Comparison of ENCODE assay signal across 15 mouse cellular contexts in the genomic region with DNA sequence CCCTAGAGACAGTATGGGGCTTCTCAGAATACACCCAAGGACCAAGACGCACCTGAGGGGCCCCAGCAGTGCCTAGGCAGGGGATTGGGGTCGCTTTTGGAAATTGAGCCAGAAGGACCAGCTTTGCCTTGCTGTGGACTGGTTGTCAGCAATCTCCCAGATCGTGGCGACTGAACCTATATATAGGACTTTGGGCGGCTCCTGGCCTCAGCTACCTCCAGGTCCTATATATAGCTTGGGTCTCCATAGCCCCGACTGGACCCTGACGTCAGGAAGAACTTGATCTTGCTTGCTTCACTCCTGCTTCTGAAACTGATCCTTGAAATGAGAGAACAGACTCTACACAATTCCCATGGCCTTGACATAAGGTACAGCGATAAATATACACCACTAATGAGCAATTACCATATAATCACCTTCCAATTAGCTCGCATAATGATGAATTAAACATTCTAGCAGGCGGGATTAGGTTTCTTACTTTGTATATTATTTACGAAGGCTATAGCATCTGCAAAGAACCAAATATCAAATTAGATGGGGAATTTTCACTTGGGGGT. TPM values are rescaled to one million over a fixed set of nuclear protein-coding genes. Genes with fewer than 3 reads are reported as not detected.
A peak's percentile ranks its signal among the peaks of the same experiment; 100 is the strongest.
DNase-seq lines count a peak whose midpoint lies in the region; ATAC-seq lines count a peak whose summit lies in the region.
"Had no signal": no experiment of that assay in that cellular context is flagged by ENCODE, and none has a peak within 500 bp of the region (broad histone marks: within the 10 kb centered on the region; RNA-seq: fewer than 3 reads in every experiment).

No protein-coding gene starts in this region.

- peaks cover 21% of the 10 kb centered on the region for H3K4me1 ChIP-seq in heart, embryonic 13.5 days
- H3K4me1 ChIP-seq in midbrain, embryonic 13.5 days (replicated peaks) = peaks cover 65% of the 10 kb centered on the region
- peaks cover 23% of the 10 kb centered on the region for H3K4me1 ChIP-seq in midbrain, embryonic 16.5 days (ENCODE audit: control insufficient read depth, insufficient read depth, low read length)
- H3K4me1 ChIP-seq in forebrain, embryonic 12.5 days = peaks cover 63% of the 10 kb centered on the region

- H3K4me3 ChIP-seq in heart, embryonic 13.5 days = 0 out of 2 replicates have a peak overlapping the region, but pooled peaks have one; percentile 4
- H3K4me3 ChIP-seq in midbrain, embryonic 13.5 days (replicated peaks) = no peak overlapping the region
- H3K4me3 ChIP-seq in midbrain, embryonic 16.5 days (ENCODE audit: low read depth, low read length) = no peak overlapping the region
- peak overlapping the region; percentile 39 for H3K4me3 ChIP-seq in forebrain, embryonic 12.5 days (replicated peaks)

- H3K4me2 ChIP-seq in heart, embryonic 13.5 days = no peak overlapping the region
- 0 out of 2 replicates have a peak overlapping the region, but pooled peaks have one; percentile 57 for H3K4me2 ChIP-seq in midbrain, embryonic 13.5 days (replicated peaks)
- no peak overlapping the region for H3K4me2 ChIP-seq in midbrain, embryonic 16.5 days (ENCODE audit: low read length)
- H3K4me2 ChIP-seq in forebrain, embryonic 12.5 days = peak overlapping the region; percentile 67

- 11% methylated on average over 11 of the region's 11 CpGs for WGBS in heart, embryonic 13.5 days
- 12% methylated on average over 11 of the region's 11 CpGs for WGBS in midbrain, embryonic 13.5 days
- 13% methylated on average over 11 of the region's 11 CpGs for WGBS in midbrain, embryonic 16.5 days
- 6% methylated on average over 11 of the region's 11 CpGs for WGBS in forebrain, embryonic 12.5 days

- H3K9ac ChIP-seq in heart, embryonic 13.5 days = no peak overlapping the region
- H3K9ac ChIP-seq in midbrain, embryonic 13.5 days (replicated peaks) = no peak overlapping the region
- no peak overlapping the region for H3K9ac ChIP-seq in midbrain, embryonic 16.5 days (ENCODE audit: low read depth, low read length)
- peak overlapping the region; percentile 59 for H3K9ac ChIP-seq in forebrain, embryonic 12.5 days

- H3K9me3 ChIP-seq in heart, embryonic 13.5 days = no peaks in the 10 kb centered on the region
- H3K9me3 ChIP-seq in midbrain, embryonic 13.5 days = no peaks in the 10 kb centered on the region
- no peaks in the 10 kb centered on the region for H3K9me3 ChIP-seq in midbrain, embryonic 16.5 days (replicated peaks; ENCODE audit: control insufficient read depth, low read length, poor library complexity, severe bottlenecking)
- H3K9me3 ChIP-seq in forebrain, embryonic 12.5 days = no peaks in the 10 kb centered on the region
- H3K9me3 ChIP-seq: limb, embryonic 13.5 days had no signal

- no peak for ATAC-seq in heart, embryonic 13.5 days (ENCODE audit: extremely low read depth, insufficient number of reproducible peaks, low FRiP score, low TSS enrichment)
- no peak; the same call in 1 of the 2 replicates for ATAC-seq in midbrain, embryonic 13.5 days
- ATAC-seq in midbrain, embryonic 16.5 days = no peak
- ATAC-seq in forebrain, embryonic 12.5 days (ENCODE audit: low FRiP score) = peak; percentile 49; the same call in 1 of the 2 replicates
- ATAC-seq: CD4-positive, CD25-positive, alpha-beta regulatory T cell, adult 4 months; intestine, postnatal 0 days had no signal

- H3K27ac ChIP-seq in heart, embryonic 13.5 days (replicated peaks) = no peak overlapping the region
- no peak overlapping the region for H3K27ac ChIP-seq in midbrain, embryonic 13.5 days
- no peak overlapping the region for H3K27ac ChIP-seq in midbrain, embryonic 16.5 days (ENCODE audit: low read length)
- H3K27ac ChIP-seq in forebrain, embryonic 12.5 days = peak overlapping the region; percentile 99
- H3K27ac ChIP-seq: limb, embryonic 13.5 days had no signal

- DNase-seq in heart, adult 9 months (ENCODE audit: low spot score in 2 of 2) = no peak
- peak; percentile 71 for DNase-seq in skeletal muscle tissue, adult 2 months (ENCODE audit: low read depth, low spot score)
- no peak for DNase-seq in cerebellum, postnatal 25 days
- DNase-seq: gastrocnemius, postnatal 36 days; heart, postnatal 10 days; lung, postnatal 36 days; right cerebral cortex, postnatal 14 days had no signal

- H3K27me3 ChIP-seq in heart, embryonic 13.5 days (replicated peaks) = peaks cover 97% of the 10 kb centered on the region
- peaks cover 86% of the 10 kb centered on the region for H3K27me3 ChIP-seq in midbrain, embryonic 13.5 days
- peaks cover 60% of the 10 kb centered on the region for H3K27me3 ChIP-seq in midbrain, embryonic 16.5 days (ENCODE audit: control insufficient read depth, insufficient read depth, low read depth, low read length)
- H3K27me3 ChIP-seq in forebrain, embryonic 12.5 days = peaks cover 68% of the 10 kb centered on the region

- H3K36me3 ChIP-seq in heart, embryonic 13.5 days = no peaks in the 10 kb centered on the region
- no peaks in the 10 kb centered on the region for H3K36me3 ChIP-seq in midbrain, embryonic 13.5 days
- no peaks in the 10 kb centered on the region for H3K36me3 ChIP-seq in midbrain, embryonic 16.5 days (ENCODE audit: control insufficient read depth, insufficient read depth, low read length)
- no peaks in the 10 kb centered on the region for H3K36me3 ChIP-seq in forebrain, embryonic 12.5 days (replicated peaks)
- H3K36me3 ChIP-seq: limb, embryonic 13.5 days had no signal

RNA-seq across cellular contexts. Expression of gene Emx2, which starts 12.0 kb away (rescaled TPM):
- polyA plus RNA-seq in heart, embryonic 13.5 days (2015; fragmentation: Nextera tagmentation; extraction: Ambion mirVana) = not detected in 2 replicates
- polyA plus RNA-seq in midbrain, embryonic 13.5 days (2015; fragmentation: Nextera tagmentation; extraction: Ambion mirVana) = 16.3 and 20.3 TPM in 2 replicates
- polyA plus RNA-seq in midbrain, embryonic 16.5 days (2015; fragmentation: Nextera tagmentation; extraction: Ambion mirVana) = 10.8 and 14.2 TPM in 2 replicates
- polyA plus RNA-seq in forebrain, embryonic 12.5 days (2016; fragmentation: Nextera tagmentation; extraction: Ambion mirVana) = 59.0 and 69.4 TPM in 2 replicates
- polyA plus RNA-seq: CD4-positive, CD25-positive, alpha-beta regulatory T cell, adult 4 months; intestine, postnatal 0 days; liver, embryonic 16.5 days had no signal

Comparison
In these comparisons a context has a peak if more than half of its experiments do, and no peak if none do; other contexts are left out.
1. H3K4me2 ChIP-seq: peak in midbrain, embryonic 13.5 days (single experiment) and forebrain, embryonic 12.5 days (single experiment); none in heart, embryonic 13.5 days (single experiment) and midbrain, embryonic 16.5 days (single experiment).
2. H3K4me3 ChIP-seq: peak in heart, embryonic 13.5 days (single experiment) and forebrain, embryonic 12.5 days (single experiment); none in midbrain, embryonic 13.5 days (single experiment) and midbrain, embryonic 16.5 days (single experiment).
3. RNA of gene Emx2, which starts 12.0 kb away (polyA plus RNA-seq): 59.0 to 69.4 TPM in forebrain, embryonic 12.5 days, 16.3 to 20.3 TPM in midbrain, embryonic 13.5 days and 10.8 to 14.2 TPM in midbrain, embryonic 16.5 days; not detected in heart, embryonic 13.5 days; every median in the first group is over 10 times any median in the second.